Mouse (Mus musculus): ENCODE measurements around the gene Pde4a. TPM values are rescaled to one million over a fixed set of nuclear protein-coding genes. Genes with fewer than 3 reads are reported as not detected.

Gene Pde4a
- polyA plus RNA-seq, 1 experiment from 2014 or later: 5.4 TPM

DNA sequence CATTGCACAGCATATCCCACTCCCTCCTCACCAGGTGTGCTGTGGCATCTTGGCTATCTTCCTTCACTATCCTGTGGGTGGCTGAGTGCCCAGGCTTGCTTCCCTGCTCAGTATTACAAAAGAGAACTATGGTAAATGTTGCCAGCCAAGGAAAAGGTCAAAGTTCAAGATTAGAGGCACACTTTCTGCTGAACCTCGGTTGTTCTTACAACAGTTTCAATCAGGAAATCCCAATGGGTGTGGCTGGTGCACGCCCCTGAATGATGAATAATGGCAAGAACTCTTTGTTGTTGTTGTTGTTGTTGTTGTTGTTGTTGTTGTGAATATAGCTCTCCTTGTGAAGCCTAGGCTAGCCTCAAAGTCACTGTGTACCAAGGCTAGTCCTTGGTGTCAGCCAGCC is 96.3 kb downstream of the Pde4a start:
- ATAC-seq (replicated peaks; ENCODE audit: low FRiP score) (no peak), DNase-seq (ENCODE audit: low spot score) (no peak)
- Histone ChIP-seq H3K4me1 (replicated peaks; ENCODE audit: control insufficient read depth, insufficient read depth, low read length) (peaks cover 20% of the 10 kb centered on the region), H3K36me3 (ENCODE audit: control insufficient read depth, insufficient read depth, low read length) (peaks cover 2% of the 10 kb centered on the region; the same call in 1 of the 2 replicates), H3K4me2 (no peak overlapping the region), H3K27me3 (replicated peaks; ENCODE audit: control insufficient read depth, insufficient read depth, low read length) (no peaks in the 10 kb centered on the region), H3K4me3 (ENCODE audit: low read depth, low read length) (no peak overlapping the region), H3K9me3 (ENCODE audit: control insufficient read depth, low read length) (no peaks in the 10 kb centered on the region), H3K9ac (ENCODE audit: low read depth, low read length) (no peak overlapping the region), H3K27ac (ENCODE audit: low read depth, low read length) (no peak overlapping the region)
- WGBS: 50% methylated on average over 2 of the region's 2 CpGs

Other genes starting within 250 kb of the Pde4a start
- gene Dnmt1, start 205.8 kb upstream of the Pde4a start, polyA plus RNA-seq (2014; fragmentation: Nextera tagmentation; extraction: Ambion mirVana): 85.1 and 87.5 TPM in 2 replicates
- gene S1pr2, start 188.9 kb upstream of the Pde4a start, polyA plus RNA-seq (2014; fragmentation: Nextera tagmentation; extraction: Ambion mirVana): 15.2 and 16.8 TPM in 2 replicates
- 138 and 145 TPM in 2 replicates for gene Mrpl4, start 163.0 kb upstream of the Pde4a start, polyA plus RNA-seq (2014; fragmentation: Nextera tagmentation; extraction: Ambion mirVana)
- gene Icam1, start 149.7 kb upstream of the Pde4a start, polyA plus RNA-seq (2014; fragmentation: Nextera tagmentation; extraction: Ambion mirVana): 12.2 and 13.0 TPM in 2 replicates
- gene Icam4, start 136.3 kb upstream of the Pde4a start, polyA plus RNA-seq (2014; fragmentation: Nextera tagmentation; extraction: Ambion mirVana): 146 and 147 TPM in 2 replicates
- gene Icam5, start 133.6 kb upstream of the Pde4a start, polyA plus RNA-seq (2014; fragmentation: Nextera tagmentation; extraction: Ambion mirVana): 0.37 and 0.44 TPM in 2 replicates
- gene Zglp1, start 98.6 kb upstream of the Pde4a start, polyA plus RNA-seq (2014; fragmentation: Nextera tagmentation; extraction: Ambion mirVana): 0.67 and 1.4 TPM in 2 replicates
- gene Gm49373, start 92.6 kb upstream of the Pde4a start, polyA plus RNA-seq (2014; fragmentation: Nextera tagmentation; extraction: Ambion mirVana): 0.53 and 1.4 TPM in 2 replicates
- gene Fdx1l, start 92.1 kb upstream of the Pde4a start, polyA plus RNA-seq (2014; fragmentation: Nextera tagmentation; extraction: Ambion mirVana): 74.9 and 75.1 TPM in 2 replicates
- gene Gm38431, start 73.7 kb upstream of the Pde4a start, polyA plus RNA-seq (2014; fragmentation: Nextera tagmentation; extraction: Ambion mirVana): 4.2 and 4.3 TPM in 2 replicates
- 89.8 and 94.0 TPM in 2 replicates for gene Raver1, start 73.7 kb upstream of the Pde4a start, polyA plus RNA-seq (2014; fragmentation: Nextera tagmentation; extraction: Ambion mirVana)
- gene Tyk2, start 34.5 kb upstream of the Pde4a start, polyA plus RNA-seq (2014; fragmentation: Nextera tagmentation; extraction: Ambion mirVana): 11.5 and 13.8 TPM in 2 replicates
- 334 and 347 TPM in 2 replicates for gene Cdc37, start 15.7 kb upstream of the Pde4a start, polyA plus RNA-seq (2014; fragmentation: Nextera tagmentation; extraction: Ambion mirVana)
- gene Keap1, start 73.6 kb downstream of the Pde4a start, polyA plus RNA-seq (2014; fragmentation: Nextera tagmentation; extraction: Ambion mirVana): 43.8 and 45.1 TPM in 2 replicates
- gene S1pr5, start 82.7 kb downstream of the Pde4a start, polyA plus RNA-seq (2014; fragmentation: Nextera tagmentation; extraction: Ambion mirVana): not detected in 2 replicates
- gene Atg4d, start 99.6 kb downstream of the Pde4a start, polyA plus RNA-seq (2014; fragmentation: Nextera tagmentation; extraction: Ambion mirVana): 57.0 and 61.1 TPM in 2 replicates
- 19.3 and 24.2 TPM in 2 replicates for gene Kri1, start 122.3 kb downstream of the Pde4a start, polyA plus RNA-seq (2014; fragmentation: Nextera tagmentation; extraction: Ambion mirVana)
- gene Cdkn2d, start 125.7 kb downstream of the Pde4a start, polyA plus RNA-seq (2014; fragmentation: Nextera tagmentation; extraction: Ambion mirVana): 48.0 and 48.2 TPM in 2 replicates
- 1.2 and 1.6 TPM in 2 replicates for gene Ap1m2, start 146.6 kb downstream of the Pde4a start, polyA plus RNA-seq (2014; fragmentation: Nextera tagmentation; extraction: Ambion mirVana)
- 57.2 and 61.2 TPM in 2 replicates for gene Slc44a2, start 155.0 kb downstream of the Pde4a start, polyA plus RNA-seq (2014; fragmentation: Nextera tagmentation; extraction: Ambion mirVana)
- 141 and 149 TPM in 2 replicates for gene Ilf3, start 202.2 kb downstream of the Pde4a start, polyA plus RNA-seq (2014; fragmentation: Nextera tagmentation; extraction: Ambion mirVana)
- gene Qtrt1, start 246.1 kb downstream of the Pde4a start, polyA plus RNA-seq (2014; fragmentation: Nextera tagmentation; extraction: Ambion mirVana): 59.2 and 60.2 TPM in 2 replicates

Measured in liver, embryonic 11.5 days (tissue).